Mouse (Mus musculus) kidney, adult 2 months (tissue): ENCODE data around the gene Clcn7. TPM values are rescaled to one million over a fixed set of nuclear protein-coding genes. Genes with fewer than 3 reads are reported as not detected.

Experiments
- DNase-seq: peaks from one replicate; pipeline ENCODE4 v3.0.0; 2021
- H3K27ac ChIP-seq: fragments of 200-500 bp; 2 replicates; pipeline ENCODE4 v1.5.1; 2012; ENCODE audit warnings: low read depth, low read length, control low read depth, inconsistent platforms; ENCODE audit not compliant: insufficient read depth
- H3K27me3 ChIP-seq: fragments of 200-500 bp; replicated peaks from 2 replicates; pipeline ENCODE4 v1.6.1; 2012; ENCODE audit warnings: mild to moderate bottlenecking, moderate library complexity, low read length, inconsistent platforms; ENCODE audit not compliant: control insufficient read depth, insufficient read depth
- H3K36me3 ChIP-seq: fragments of 200-500 bp; 2 replicates; pipeline ENCODE4 v1.6.1; 2012; ENCODE audit warnings: mild to moderate bottlenecking, moderate library complexity, low read length, inconsistent platforms; ENCODE audit not compliant: control insufficient read depth, insufficient read depth
- H3K4me1 ChIP-seq: fragments of 200-500 bp; 2 replicates; pipeline ENCODE4 v1.6.1; 2011; ENCODE audit warnings: low read length; ENCODE audit not compliant: control insufficient read depth, insufficient read depth
- H3K4me3 ChIP-seq: fragments of 200-500 bp; 2 replicates; pipeline ENCODE4 v1.5.1; 2011; ENCODE audit warnings: mild to moderate bottlenecking, low read depth, low read length, control low read depth; ENCODE audit not compliant: insufficient read depth
- CTCF ChIP-seq: fragments of 200-500 bp; conservative IDR thresholded peaks from 2 replicates; pipeline ENCODE4 v1.5.1; 2011; ENCODE audit warnings: low read depth, mild to moderate bottlenecking, control low read depth, low read length, moderate library complexity, mixed read lengths; ENCODE audit not compliant: insufficient read depth, insufficient read length
- POLR2A ChIP-seq: fragments of 200-500 bp; IDR thresholded peaks from one replicate; pipeline ENCODE4 v1.6.1; 2011; ENCODE audit warnings: low read depth, low read length, control low read depth
- WGBS: fragments of 180-500 bp; shearing (Covaris S2); methylation state at CpG from one replicate; pipeline ENCODE4 v1.1.7; 2018; 5-methylcytosine and 5-hydroxymethylcytosine counted together
- polyA plus RNA-seq: library from polyadenylated mRNA; depleted of rRNA; stranded (reverse); fragments of >200 nt; gene quantifications from 2 replicates; pipeline ENCODE4 v1.2.3, GENCODE M21; 2012

Gene Clcn7
- polyA plus RNA-seq, 1 experiment: 42.6 TPM

DNA sequence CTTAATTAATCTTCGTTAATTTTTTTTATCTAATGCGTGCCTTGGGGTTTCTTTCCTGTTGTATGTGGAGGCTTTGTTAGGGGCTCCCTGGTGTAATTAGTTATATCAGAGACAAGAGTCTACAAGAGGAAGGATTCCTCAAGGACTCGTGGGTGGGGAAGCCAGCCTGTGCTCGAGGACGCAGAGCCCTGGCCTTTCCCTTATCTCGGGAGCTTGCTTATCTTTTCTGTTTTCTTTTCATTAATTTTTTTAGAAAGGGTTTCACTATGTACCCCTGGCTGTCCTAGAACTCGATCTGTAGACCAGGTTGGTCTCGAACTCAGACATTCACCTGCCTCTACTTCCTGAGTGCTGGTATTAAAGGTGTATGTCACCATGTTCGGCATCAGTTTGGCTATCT lies 5.5 kb upstream of the Clcn7 start:
- no peaks in the 10 kb centered on the region for H3K36me3 ChIP-seq
- WGBS: 68% methylated on average over 9 of the region's 9 CpGs
- H3K4me1 ChIP-seq: no peaks in the 10 kb centered on the region
- no peaks in the 10 kb centered on the region for H3K27me3 ChIP-seq
- H3K27ac ChIP-seq: no peak overlapping the region
- no peak for DNase-seq
- no peak for TF ChIP-seq CTCF
- TF ChIP-seq POLR2A: no peak
- no peak overlapping the region for H3K4me3 ChIP-seq

DNA sequence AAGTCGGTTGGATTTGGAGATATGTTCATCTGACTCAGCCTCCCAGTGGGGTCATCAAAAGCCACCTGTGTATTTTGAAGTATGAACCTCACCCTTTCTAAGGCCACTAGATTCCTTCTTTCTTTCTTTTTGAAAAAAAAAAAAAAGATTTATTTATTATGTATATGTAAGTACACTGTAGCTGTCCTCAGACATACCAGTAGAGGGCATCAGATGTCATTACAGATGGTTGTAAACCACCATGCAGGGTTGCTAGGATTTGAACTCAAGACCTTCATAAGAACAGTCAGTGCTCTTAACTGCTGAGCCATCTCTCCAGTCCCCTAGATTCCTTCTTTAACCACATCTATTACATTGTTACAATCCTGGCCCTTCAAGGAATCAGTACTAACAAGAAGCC lies 3.1 kb upstream of the Clcn7 start:
- Histone ChIP-seq H3K4me1 (peaks cover 15% of the 10 kb centered on the region), H3K27me3 (no peaks in the 10 kb centered on the region), H3K27ac (no peak overlapping the region), H3K36me3 (no peaks in the 10 kb centered on the region), H3K4me3 (no peak overlapping the region)
- no peak for TF ChIP-seq POLR2A
- 87% methylated on average over 1 of the region's 1 CpGs for WGBS
- DNase-seq: no peak

DNA sequence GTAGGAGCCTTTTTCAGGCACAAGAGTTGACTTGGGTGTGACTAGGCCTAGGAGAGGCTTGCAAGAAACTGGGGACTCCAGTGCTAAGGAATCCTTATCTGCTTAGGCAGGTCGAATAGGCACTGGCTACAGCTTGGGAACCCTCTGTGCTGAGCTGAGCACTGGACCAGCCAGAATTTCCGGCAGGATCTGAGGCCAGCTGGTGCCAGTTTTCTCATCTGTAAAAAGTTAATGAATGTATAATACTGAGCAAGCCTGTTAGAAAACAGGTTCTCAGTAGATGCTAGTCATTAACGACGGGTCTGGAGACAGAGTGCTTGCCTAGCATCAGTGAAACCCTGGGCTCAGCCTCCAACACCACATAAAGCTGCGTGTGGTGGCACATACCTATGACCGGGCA lies 2.4 kb downstream of the Clcn7 start:
- WGBS: 41% methylated on average over 6 of the region's 6 CpGs
- Histone ChIP-seq H3K27ac (peak overlapping the region; percentile 66), H3K36me3 (no peaks in the 10 kb centered on the region), H3K4me3 (no peak overlapping the region), H3K4me1 (peaks cover 26% of the 10 kb centered on the region), H3K27me3 (no peaks in the 10 kb centered on the region)
- DNase-seq: peak; percentile 84
- TF ChIP-seq CTCF (no peak), POLR2A (no peak)

GRCm38 (mm10) chr17:25138803-25139202 lies 5.6 kb downstream of the Clcn7 start:
- TF ChIP-seq POLR2A (no peak), CTCF (no peak)
- DNase-seq: no peak
- H3K27me3 ChIP-seq: no peaks in the 10 kb centered on the region
- peaks cover 21% of the 10 kb centered on the region for H3K4me1 ChIP-seq
- H3K4me3 ChIP-seq: no peak overlapping the region
- H3K36me3 ChIP-seq: no peaks in the 10 kb centered on the region
- no peak overlapping the region for H3K27ac ChIP-seq
- 94% methylated on average over 1 of the region's 1 CpGs for WGBS

DNA sequence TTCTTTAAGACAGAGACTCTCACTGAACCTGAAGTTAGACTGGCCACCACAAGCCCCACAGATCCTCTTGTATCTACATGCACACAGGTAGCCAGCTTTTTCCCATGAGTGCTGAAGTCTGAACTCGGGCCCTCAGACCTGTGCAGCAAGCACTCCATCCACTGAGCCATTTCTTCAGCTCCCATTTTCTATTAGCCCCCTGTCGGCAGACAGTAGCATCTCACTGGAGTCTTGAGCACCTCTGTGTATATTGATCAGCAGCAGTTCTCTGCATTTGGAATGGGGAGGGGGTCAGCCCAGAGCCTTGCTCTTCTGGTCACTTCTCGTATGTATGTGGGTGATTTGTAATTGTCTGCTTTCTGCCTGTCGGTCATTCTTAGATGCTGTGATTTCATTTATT lies 6.8 kb downstream of the Clcn7 start:
- Histone ChIP-seq H3K27me3 (no peaks in the 10 kb centered on the region), H3K4me1 (peaks cover 11% of the 10 kb centered on the region), H3K36me3 (no peaks in the 10 kb centered on the region), H3K27ac (no peak overlapping the region), H3K4me3 (no peak overlapping the region)
- DNase-seq: no peak
- 72% methylated on average over 4 of the region's 4 CpGs for WGBS
- 0 out of 2 replicates have a peak, but pooled peaks have one; percentile 25 for TF ChIP-seq CTCF
- TF ChIP-seq POLR2A: no peak

DNA sequence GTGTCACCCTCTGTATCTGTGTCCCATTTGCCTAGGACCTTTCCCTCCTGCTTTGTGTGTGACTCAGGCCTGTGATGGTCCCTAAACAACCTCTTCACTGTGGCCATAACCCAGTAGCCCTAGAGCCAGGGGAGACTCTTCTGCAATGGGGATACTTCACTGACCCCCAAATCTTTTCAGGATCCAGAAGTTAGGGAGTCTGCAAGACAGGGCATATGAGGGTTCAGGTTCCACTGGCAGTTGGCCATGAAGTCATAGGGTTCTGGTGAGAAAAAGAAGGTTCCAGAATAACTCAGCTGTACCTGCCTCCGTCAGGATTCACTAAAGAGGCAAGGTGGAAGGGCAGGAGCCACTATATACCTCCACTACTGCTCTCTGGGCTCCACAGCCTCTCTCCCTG lies 29.0 kb downstream of the Clcn7 start, which contains the start of gene Ccdc154:
Gene Ccdc154, plus strand, starts transcription at position 301 of the 400 bp plus-strand sequence.
- TF ChIP-seq CTCF (no peak), POLR2A (no peak)
- 88% methylated on average over 1 of the region's 1 CpGs for WGBS
- no peak for DNase-seq

DNA sequence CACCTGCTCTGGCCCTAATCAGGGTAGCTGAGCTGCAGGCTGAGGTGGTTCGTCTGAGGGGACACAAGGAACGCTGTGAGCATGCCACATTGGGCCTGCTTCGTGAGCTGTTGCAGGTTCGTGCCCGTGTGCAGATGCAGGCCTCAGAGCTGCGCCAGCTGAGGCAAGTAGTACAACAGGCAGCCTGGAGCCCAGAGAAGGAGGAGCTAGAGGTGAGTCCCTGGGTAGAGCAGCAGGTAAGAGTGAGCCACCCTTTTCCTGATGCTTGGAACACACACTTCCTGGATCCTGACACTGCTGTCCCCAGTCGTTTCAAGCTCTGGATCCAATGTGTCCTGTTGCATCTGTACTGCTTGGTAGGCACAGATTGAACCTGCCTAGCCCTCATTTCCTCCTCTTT lies 30.2 kb downstream of the Clcn7 start:
- H3K27ac ChIP-seq: no peak overlapping the region
- no peaks in the 10 kb centered on the region for H3K36me3 ChIP-seq
- no peaks in the 10 kb centered on the region for H3K27me3 ChIP-seq
- TF ChIP-seq CTCF: no peak
- no peak for TF ChIP-seq POLR2A
- DNase-seq: no peak
- WGBS: 70% methylated on average over 7 of the region's 7 CpGs
- no peak overlapping the region for H3K4me3 ChIP-seq
- H3K4me1 ChIP-seq: no peaks in the 10 kb centered on the region

More for the DNA sequence above, 29.0 kb downstream of the Clcn7 start, which contains the start of gene Ccdc154:
- H3K4me1 ChIP-seq: no peaks in the 10 kb centered on the region
- no peak within 1 kb of the TSS for H3K4me3 ChIP-seq
- H3K27me3 ChIP-seq: no peaks in the 10 kb centered on the region
- no peak within 1 kb of the TSS for H3K27ac ChIP-seq
- no peaks in the 10 kb centered on the region for H3K36me3 ChIP-seq

- H3K4me1 ChIP-seq: no peaks in the 10 kb centered on the region
- TF ChIP-seq POLR2A: no peak
- TF ChIP-seq CTCF: no peak
- no peak overlapping the region for H3K4me3 ChIP-seq
- H3K27ac ChIP-seq: no peak overlapping the region
- H3K27me3 ChIP-seq: no peaks in the 10 kb centered on the region
- 86% methylated on average over 3 of the region's 3 CpGs for WGBS
- H3K36me3 ChIP-seq: no peaks in the 10 kb centered on the region
- no peak for DNase-seq
These were observed 31.6 kb downstream of the Clcn7 start for GRCm38 (mm10) chr17:25164770-25165169.
